Comparison of ENCODE assay signal across 8 mouse cellular contexts in genomic region chr1:105355910-105356290, GRCm38 (mm10). TPM values are rescaled to one million over a fixed set of nuclear protein-coding genes. Genes with fewer than 3 reads are reported as not detected.
DNase-seq lines count a peak whose midpoint lies in the region; ATAC-seq lines count a peak whose summit lies in the region.

No protein-coding gene starts in this region.

- no peak for ATAC-seq in heart, embryonic 15.5 days (replicated peaks; ENCODE audit: insufficient number of reproducible peaks, insufficient read depth, low FRiP score, low read depth)
- no peak for ATAC-seq in inflammation-experienced regulatory T-cells, adult 6 months

- peak overlapping the region; percentile 73 for H3K9ac ChIP-seq in heart, embryonic 15.5 days

- peak; percentile 18 for DNase-seq in ovary, postnatal 10 days (ENCODE audit: low spot score)
- no peak for DNase-seq in ovary, adult 18-20 months (ENCODE audit: low spot score)
- DNase-seq in embryo, embryonic 11 days, result peak; percentile 56
- DNase-seq in kidney, postnatal 25 days, result peak; percentile 37 to 75
- peak; percentile 32 for DNase-seq in mesoderm, embryonic 11.5 days (ENCODE audit: low read depth, low spot score)
- DNase-seq in testis, postnatal 14 days (ENCODE audit: low spot score), result peak; percentile 11

- H3K27me3 ChIP-seq in heart, embryonic 15.5 days, result peaks cover 8% of the 10 kb centered on the region; the same call in 1 of the 2 replicates

- peaks cover 11% of the 10 kb centered on the region for H3K4me1 ChIP-seq in heart, embryonic 15.5 days (replicated peaks)

- H3K4me3 ChIP-seq in heart, embryonic 15.5 days, result peak overlapping the region; percentile 86

- H3K36me3 ChIP-seq in heart, embryonic 15.5 days, result no peaks in the 10 kb centered on the region

- H3K9me3 ChIP-seq in heart, embryonic 15.5 days (replicated peaks), result no peaks in the 10 kb centered on the region

- H3K27ac ChIP-seq in heart, embryonic 15.5 days, result no peak overlapping the region

- peak overlapping the region; percentile 87 for H3K4me2 ChIP-seq in heart, embryonic 15.5 days

- WGBS in heart, embryonic 15.5 days, result 0% methylated on average over 23 of the region's 23 CpGs

RNA-seq across cellular contexts. Expression of gene Rnf152, which starts 0.6 kb away (rescaled TPM):
- 0.23 and 0.42 TPM in 2 replicates for polyA plus RNA-seq in heart, embryonic 15.5 days (2015; fragmentation: Nextera tagmentation; extraction: Ambion mirVana)
- under 1 TPM in 2 of 3 experiments, not detected in 1; 0.13 to 0.31 TPM for polyA plus RNA-seq in inflammation-experienced regulatory T-cells, adult 6 months (2017; shearing (Covaris generic))
